Mouse (Mus musculus): ENCODE data around the gene Zfp111. TPM values are rescaled to one million over a fixed set of nuclear protein-coding genes. Genes with fewer than 3 reads are reported as not detected.

Zfp111 gene
- total RNA-seq (2021): 1 to 10 TPM; 2.3 to 2.4 TPM
- long read RNA-seq, experiment 1: 0 reads
- long read RNA-seq, experiment 2, partial matches to known transcripts: 0 of 1 reads
- long read RNA-seq, experiment 2, other reads (novel, unspliced or antisense): 1 of 1 reads

DNA sequence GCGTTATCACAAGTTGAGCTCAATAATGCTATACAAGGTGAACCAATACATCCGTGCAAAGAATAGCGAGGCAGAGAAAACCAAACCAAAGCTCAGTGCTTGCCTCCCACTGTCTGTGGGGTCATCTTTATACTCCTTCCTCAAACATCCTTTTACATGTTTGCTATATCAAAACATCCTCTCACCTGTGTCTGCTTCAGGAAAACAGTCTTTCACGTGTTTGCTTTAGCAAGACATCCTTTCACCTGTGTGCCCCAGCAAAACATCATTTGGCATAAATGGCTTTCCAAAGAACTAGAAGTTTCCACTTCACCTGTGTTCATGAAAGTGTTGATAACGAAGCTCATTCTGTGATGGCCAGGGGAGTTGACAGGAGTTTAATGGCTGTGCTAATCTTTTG is at the start of gene Zfp111:
Gene Zfp111 (minus strand): TSS at position 101 of the 400 bp plus-strand sequence.
- DNase-seq (ENCODE audit: low spot score): no peak

DNA sequence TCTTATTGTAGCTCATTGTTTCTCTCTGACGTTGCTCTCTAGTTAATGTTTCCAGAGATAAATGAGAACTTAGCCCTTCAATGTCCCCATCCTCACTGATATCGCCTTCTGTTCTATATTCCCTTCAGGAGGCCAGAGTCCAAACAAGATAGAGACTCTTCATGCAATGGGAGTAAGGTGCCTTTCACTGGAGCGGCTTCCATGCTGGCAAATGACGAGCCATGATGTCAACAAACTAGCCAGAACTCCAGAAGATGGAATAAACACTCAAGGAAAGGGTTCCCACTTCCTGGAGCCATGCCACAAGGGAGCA is 48.7 kb upstream of the Zfp111 start:
- DNase-seq (ENCODE audit: low spot score): no peak

DNA sequence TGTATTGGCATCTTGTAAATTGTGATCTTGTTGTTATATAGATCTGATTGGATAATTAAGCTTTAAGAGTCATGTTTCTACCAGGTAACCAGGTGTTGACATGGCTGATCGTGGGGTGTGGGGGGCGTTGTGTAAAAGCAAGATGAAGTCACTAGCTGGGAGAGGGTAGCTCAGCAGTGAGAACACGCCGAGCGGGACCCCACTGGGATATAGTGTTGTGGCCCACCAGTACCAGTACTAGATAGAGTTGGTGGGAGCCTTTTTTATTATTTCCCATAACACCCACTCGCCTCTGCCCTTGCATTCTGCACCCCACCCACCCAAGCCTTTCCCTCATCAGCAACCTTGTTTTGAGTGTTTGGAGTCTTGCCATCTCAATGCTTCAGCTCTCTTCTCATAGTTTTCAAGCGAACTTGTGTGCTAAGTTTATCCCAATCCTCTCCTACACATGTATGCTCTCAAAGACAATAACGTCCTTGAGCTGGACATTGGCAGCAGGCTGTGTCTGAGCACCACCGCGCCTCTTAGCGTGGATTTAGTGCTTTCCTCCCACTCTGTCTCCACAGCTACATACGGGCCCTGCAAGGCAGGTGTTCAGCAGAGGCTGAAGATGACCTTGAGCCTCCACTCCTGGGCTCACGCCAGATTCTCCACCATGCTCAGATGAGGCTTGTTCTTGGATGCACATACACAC is 48.2 kb upstream of the Zfp111 start:
- no peak for DNase-seq (ENCODE audit: low spot score)

DNA sequence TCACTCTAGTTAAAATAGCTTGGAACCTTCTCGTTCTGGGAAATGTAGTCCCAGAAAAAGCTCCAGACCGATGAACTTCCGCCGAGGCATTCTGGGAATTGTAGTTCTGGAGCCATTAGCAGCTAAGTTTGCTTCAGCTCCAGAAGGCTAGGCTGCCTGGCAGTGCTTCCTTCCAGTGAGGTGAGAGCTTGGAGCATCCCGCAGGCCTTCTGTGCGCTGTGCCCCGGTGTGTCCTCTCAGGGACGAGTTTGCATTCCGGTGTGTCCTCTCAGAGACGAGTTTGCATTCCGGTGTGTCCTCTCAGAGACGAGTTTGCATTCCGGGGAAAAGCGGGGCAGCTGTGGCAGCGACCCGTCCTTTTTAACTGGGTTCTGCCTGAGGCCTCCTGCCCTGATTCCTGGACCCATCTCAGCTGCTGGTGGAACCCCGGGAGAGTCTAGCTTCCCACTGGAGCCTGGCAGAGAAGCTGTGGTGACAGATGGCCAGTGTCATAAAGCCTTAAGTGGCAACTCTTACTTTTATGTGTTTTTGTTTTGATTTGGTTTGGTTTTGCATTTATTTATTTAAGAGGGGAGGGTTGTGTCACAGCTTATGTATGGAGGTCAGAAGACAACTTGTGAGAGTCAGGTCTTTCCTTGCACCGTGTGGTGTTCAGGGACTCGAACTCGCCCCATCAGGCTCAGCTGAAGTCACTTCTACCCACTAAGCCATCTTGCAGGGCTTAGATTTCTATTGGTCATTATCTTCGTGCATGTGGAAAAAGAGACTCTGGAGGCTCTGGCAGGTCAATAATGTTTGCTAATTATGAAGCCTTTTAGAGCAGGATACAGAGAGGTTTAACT is 43.6 kb upstream of the Zfp111 start, which contains the start of gene Zfp108:
Gene Zfp108 (plus strand): TSS at position 162 of the 842 bp plus-strand sequence.
- peak; percentile 91 for DNase-seq (ENCODE audit: low spot score)

DNA sequence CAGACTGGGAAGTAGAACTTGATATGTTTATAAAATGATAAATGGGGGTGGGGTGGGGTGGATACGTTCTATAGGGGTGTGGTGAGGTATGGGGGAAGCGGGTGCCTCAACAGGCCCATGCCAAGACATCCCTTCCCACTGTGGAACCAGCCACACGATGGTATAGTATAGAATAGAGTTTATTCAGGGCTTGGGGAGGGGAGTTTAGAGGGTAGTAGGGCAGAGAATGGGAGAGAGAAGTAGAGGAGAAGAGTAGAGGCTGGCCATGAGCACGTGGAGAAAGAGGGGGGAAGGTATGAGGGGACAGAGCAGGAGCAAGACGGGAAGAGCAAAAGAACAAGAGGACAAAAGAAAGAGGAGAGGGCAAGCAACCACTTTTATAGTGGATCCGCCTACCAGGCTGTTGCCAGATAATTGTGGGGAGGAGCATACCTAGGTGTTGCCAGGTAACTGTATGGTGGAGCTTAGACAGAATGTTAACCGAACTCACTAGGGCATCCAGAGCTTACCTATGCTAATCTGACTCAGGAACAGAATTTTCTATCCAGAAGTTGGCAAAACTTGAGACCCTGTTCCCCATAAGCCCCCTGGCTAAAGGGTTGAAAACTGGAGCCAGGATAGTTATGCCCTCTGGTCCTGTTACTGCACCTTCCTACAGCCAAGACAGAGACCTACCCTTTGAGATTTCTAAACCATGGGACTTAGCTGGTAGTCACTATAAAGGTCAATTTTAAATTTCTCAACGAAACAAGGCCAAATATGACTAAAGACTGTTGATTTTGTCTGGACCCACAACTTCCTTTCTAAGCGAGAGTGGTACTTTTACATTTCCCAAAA is 42.8 kb upstream of the Zfp111 start:
- DNase-seq (ENCODE audit: low spot score): no peak

- DNase-seq (ENCODE audit: low spot score): peak; percentile 59
Observed at GRCm38 (mm10) chr7:24237040-24237791, 26.0 kb upstream of the Zfp111 start, which contains the start of gene Zfp109. Zfp109 (minus strand) TSS chr7:24237560.

DNA sequence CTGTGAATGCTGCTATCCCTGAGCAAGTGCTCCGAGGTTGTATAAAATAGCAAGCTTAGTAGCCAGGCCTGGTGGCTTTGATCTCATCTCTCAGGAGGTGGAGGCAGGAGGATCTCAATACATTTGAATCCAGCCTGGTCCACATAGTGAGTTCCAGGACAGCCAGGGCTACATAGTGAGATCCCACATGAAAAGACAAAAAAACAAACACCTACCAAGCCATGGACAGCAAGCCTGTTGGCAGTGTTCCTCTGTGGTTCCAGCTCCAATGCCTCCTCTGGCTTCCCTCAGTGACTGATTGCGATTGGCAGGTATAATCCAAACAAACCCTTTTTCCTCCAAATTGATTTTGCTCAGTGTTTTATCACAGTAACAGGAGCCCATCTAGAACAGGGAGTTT is 947 bp downstream of the Zfp111 start:
- DNase-seq (ENCODE audit: low spot score): no peak

DNA sequence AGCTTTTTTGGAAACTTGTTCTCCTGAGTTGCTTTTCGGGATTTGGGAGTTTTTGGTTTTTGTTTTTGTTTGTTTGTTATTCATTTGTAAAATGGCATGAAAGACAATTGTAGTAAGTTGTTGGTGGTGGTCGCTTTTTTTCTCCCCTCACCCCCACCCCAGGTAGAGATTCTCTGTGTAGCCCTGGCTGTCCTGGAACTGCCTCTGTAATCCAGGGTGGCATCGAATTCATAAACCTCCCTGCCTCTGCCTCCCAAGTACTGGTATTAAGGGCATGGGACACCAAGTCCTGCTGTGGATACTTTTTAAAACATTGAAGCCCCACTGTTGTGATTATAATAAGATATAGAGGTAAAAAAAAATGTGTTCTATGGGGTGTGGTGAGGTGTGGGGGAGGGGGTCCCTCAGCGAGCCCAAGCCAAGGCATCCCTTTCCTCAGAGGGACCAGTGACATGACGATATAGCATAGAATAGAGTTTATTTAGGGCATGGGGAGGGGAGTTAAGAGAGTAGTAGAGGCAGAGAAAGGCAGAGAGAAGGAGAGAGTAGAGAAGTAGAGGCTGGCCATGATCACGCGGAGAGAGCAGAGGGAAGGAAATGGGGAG is 2.9 kb downstream of the Zfp111 start:
- DNase-seq (ENCODE audit: low spot score): no peak

- DNase-seq (ENCODE audit: low spot score): peak; percentile 76
Observed at GRCm38 (mm10) chr7:24207488-24208261, 3.6 kb downstream of the Zfp111 start.

- DNase-seq (ENCODE audit: low spot score): no peak
Observed at GRCm38 (mm10) chr7:24196961-24197360, 14.3 kb downstream of the Zfp111 start.

GRCm38 (mm10) chr7:24193157-24193556 is 18.1 kb downstream of the Zfp111 start:
- no peak for DNase-seq (ENCODE audit: low spot score)

GRCm38 (mm10) chr7:24191361-24191760 is 19.9 kb downstream of the Zfp111 start:
- no peak for DNase-seq (ENCODE audit: low spot score)

- no peak for DNase-seq (ENCODE audit: low spot score)
Observed at GRCm38 (mm10) chr7:24189571-24189944, 21.7 kb downstream of the Zfp111 start.

GRCm38 (mm10) chr7:24188901-24189570 is 22.2 kb downstream of the Zfp111 start:
- DNase-seq (ENCODE audit: low spot score): no peak

GRCm38 (mm10) chr7:24187611-24188010 is 23.6 kb downstream of the Zfp111 start:
- DNase-seq (ENCODE audit: low spot score): no peak

DNA sequence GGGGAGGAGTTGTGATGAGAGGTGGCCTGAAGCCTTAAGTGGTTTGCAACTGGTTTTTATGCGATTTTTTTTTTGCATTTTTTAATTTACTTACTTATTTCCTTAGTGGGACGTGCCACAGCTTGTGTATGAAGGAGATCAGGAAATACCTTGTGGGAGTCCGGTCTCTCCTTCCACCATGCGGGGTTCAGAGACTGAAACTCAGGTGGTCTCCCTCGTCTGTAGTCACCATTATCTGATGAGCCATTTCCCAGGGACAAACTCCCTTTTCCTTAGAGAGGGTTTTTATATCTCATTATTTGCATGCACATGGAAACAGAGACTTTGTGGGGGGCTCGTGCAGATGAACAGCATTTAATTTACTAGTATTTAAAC is 35.9 kb downstream of the Zfp111 start:
- no peak for DNase-seq (ENCODE audit: low spot score)

GRCm38 (mm10) chr7:24174618-24175336 is 36.5 kb downstream of the Zfp111 start, which contains the start of gene Zfp114:
Zfp114 (plus strand) TSS chr7:24175060.
- DNase-seq (ENCODE audit: low spot score): peak; percentile 21

DNA sequence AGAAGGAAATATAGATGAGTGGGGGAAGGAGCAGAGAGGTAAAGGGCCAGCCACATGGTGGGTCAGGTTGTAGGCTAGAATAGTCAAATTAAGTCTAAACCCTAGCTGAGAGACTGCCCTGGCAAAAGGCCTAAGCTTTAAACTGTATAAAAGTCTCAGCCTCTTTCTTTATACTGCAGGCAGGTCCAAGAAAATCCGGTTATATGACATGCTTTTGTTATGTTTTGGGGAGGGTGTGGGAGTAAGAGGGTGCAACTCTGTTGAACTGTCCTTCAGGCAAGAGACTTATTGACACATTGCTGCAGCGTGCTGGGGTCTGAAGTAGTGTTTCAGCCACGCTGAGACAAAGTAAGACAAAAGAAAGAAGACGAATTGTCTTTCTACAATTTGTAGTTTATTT is 39.1 kb downstream of the Zfp111 start:
- no peak for DNase-seq (ENCODE audit: low spot score)
